Mouse (Mus musculus): ENCODE results near the gene Gm28043.

GRCm38 (mm10) chr17:29629620-29630019 is 14.9 kb downstream of the Gm28043 start:
- TF ChIP-seq ZNF384 (IDR thresholded peaks at IDR 0.05; ENCODE audit: low read depth, low read length) (no peak), HCFC1 (IDR thresholded peaks at IDR 0.05; ENCODE audit: borderline replicate concordance, insufficient read depth, low read length) (no peak), CHD2 (IDR thresholded peaks at IDR 0.05; ENCODE audit: low read depth, low read length) (no peak), MAFK (IDR thresholded peaks at IDR 0.05; ENCODE audit: insufficient read depth, low read depth, low read length) (no peak)
